Mouse (Mus musculus) CH12.LX (cell line): ENCODE data around the gene Ext2.

ENCODE experiments used
- CHD1 ChIP-seq: IDR thresholded peaks from 2 replicates; pipeline ENCODE4 v1.6.1; 2012; ENCODE audit warnings: low read depth, low read length, improper control_type of control experiment, inconsistent platforms
- CTCF ChIP-seq, 2 experiments: IDR thresholded peaks in 1 of 2; conservative IDR thresholded peaks in 1 of 2; 2 replicates each; pipeline ENCODE4 v1.5.1; 2011 to 2012; ENCODE audit warnings: low read depth in 2 of 2, low read length in 2 of 2, improper control_type of control experiment in 1 of 2, inconsistent platforms in 1 of 2, mild to moderate bottlenecking in 1 of 2, moderate library complexity in 1 of 2
- EP300 ChIP-seq: IDR thresholded peaks from 2 replicates; pipeline ENCODE4 v1.6.1; 2011; ENCODE audit warnings: low read length, improper control_type of control experiment
- JUND ChIP-seq: conservative IDR thresholded peaks from 2 replicates; pipeline ENCODE4 v1.6.1; 2011; ENCODE audit warnings: low read depth, low read length, improper control_type of control experiment
- POLR2A ChIP-seq: IDR thresholded peaks from 2 replicates; pipeline ENCODE4 v1.6.1; 2011; ENCODE audit warnings: low read depth, mild to moderate bottlenecking, improper control_type of control experiment, low read length
- POLR2AphosphoS2 ChIP-seq: IDR thresholded peaks from 2 replicates; pipeline ENCODE4 v1.6.1; 2011; ENCODE audit warnings: low read depth, low read length, improper control_type of control experiment
- RCOR1 ChIP-seq: conservative IDR thresholded peaks from 2 replicates; pipeline ENCODE4 v1.6.1; 2012; ENCODE audit warnings: low read depth, mild to moderate bottlenecking, inconsistent platforms, low read length, improper control_type of control experiment
- SIN3A ChIP-seq: IDR thresholded peaks from 2 replicates; pipeline ENCODE4 v1.6.1; 2012; ENCODE audit warnings: low read length, improper control_type of control experiment, inconsistent platforms
- ZNF384 ChIP-seq: IDR thresholded peaks from 2 replicates; pipeline ENCODE4 v1.6.1; 2012; ENCODE audit warnings: low read depth, low read length, improper control_type of control experiment, inconsistent platforms

DNA sequence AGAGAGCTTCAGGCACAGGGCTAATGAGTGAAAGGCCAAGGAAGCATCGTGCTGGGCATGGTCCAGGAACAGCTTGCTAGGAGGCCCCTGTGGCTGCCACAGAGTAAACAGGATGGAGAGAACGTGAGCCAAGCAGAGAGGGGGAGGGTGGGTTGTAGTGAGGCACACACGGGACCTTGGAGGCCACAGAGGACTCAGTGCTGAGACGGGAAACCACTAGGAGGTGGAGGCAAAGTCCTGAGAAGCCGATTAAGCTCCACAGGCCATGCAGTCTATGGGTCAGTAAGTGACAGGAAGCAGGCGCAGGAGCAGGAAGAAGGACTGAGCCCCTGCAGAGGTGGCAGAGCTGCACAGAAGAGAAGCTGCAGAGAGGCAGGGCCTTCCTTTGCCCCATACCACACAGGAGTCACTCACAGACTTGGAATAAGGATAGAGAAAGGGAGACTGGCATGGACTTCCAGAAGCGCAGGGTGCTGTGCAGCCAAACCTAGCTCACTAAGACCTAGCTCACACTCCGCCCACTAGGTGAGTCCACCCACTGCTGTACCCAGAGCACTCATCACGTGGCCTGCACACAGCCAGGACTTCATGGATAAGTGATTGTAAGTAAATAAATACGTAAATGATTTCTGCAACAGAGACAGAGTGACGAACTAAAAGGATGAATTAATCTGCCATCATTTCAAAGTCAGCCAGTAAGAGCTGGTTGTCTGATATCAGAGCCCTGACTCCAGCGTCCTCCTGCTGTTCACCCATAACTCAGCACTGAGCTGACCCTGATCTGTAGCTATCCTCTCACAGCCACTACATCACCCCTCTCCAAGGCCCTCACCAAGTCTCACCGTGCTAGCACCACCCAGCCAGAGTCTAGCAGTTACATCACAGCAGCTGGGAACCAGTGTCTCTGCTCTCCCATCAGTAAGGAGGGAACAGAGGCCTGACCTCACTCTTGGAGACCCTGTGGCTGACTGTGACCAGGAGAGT lies 30.6 kb downstream of the Ext2 start:
- TF ChIP-seq CTCF (conservative IDR thresholded peaks at IDR 0.05 in 1 of 2, IDR thresholded peaks at IDR 0.05 in 1 of 2; ENCODE audit: low read depth in 2 of 2, low read length in 2 of 2): no peak
- TF ChIP-seq POLR2AphosphoS2: no peak
- TF ChIP-seq CHD1: no peak
- no peak for TF ChIP-seq SIN3A
- no peak for TF ChIP-seq EP300
- no peak for TF ChIP-seq ZNF384
- TF ChIP-seq JUND: no peak
- TF ChIP-seq POLR2A: no peak
- TF ChIP-seq RCOR1: no peak
